Mouse (Mus musculus) cerebellum, adult 11-12 months (tissue): ENCODE results near the gene Sult1a1.
A peak's percentile ranks its signal among the peaks of the same experiment; 100 is the strongest.
"Not testable (repeated sequence)": the region's sequence is repeated elsewhere in the genome, so short reads cannot be mapped to it uniquely, and the experiment has no call there.

Experiments used
- DNase-seq: peaks from one replicate; pipeline ENCODE4 v3.0.0; 2022

Sult1a1 gene

GRCm38 (mm10) chr7:126696303-126696702, 20.1 kb upstream of the Sult1a1 start:
- DNase-seq = no peak

- peak; percentile 95 for DNase-seq
Observed at GRCm38 (mm10) chr7:126695631-126696207, 19.5 kb upstream of the Sult1a1 start, which contains the start of gene Slx1b. TSS of gene Slx1b (minus strand) at chr7:126695784.

- no peak for DNase-seq
Observed at GRCm38 (mm10) chr7:126695210-126695611, 19.0 kb upstream of the Sult1a1 start, which contains the start of gene Bola2. TSS of gene Bola2 (plus strand) at chr7:126695401.

GRCm38 (mm10) chr7:126694441-126695051, 18.3 kb upstream of the Sult1a1 start:
- DNase-seq = peak; percentile 51

- peak; percentile 30 for DNase-seq
Observed at GRCm38 (mm10) chr7:126693781-126694180, 17.5 kb upstream of the Sult1a1 start.

- DNase-seq = peak; percentile 64
Observed at GRCm38 (mm10) chr7:126693256-126693655, 17.0 kb upstream of the Sult1a1 start.

- peak; percentile 58 for DNase-seq
Observed at GRCm38 (mm10) chr7:126692426-126692825, 16.2 kb upstream of the Sult1a1 start.

GRCm38 (mm10) chr7:126691676-126692075, 15.4 kb upstream of the Sult1a1 start:
- DNase-seq = peak; percentile 37

- DNase-seq = no peak
Observed at GRCm38 (mm10) chr7:126690737-126691136, 14.5 kb upstream of the Sult1a1 start.

- DNase-seq = no peak
Observed at GRCm38 (mm10) chr7:126689021-126689420, 12.8 kb upstream of the Sult1a1 start.

GRCm38 (mm10) chr7:126688156-126688555, 11.9 kb upstream of the Sult1a1 start:
- not testable (repeated sequence) for DNase-seq

- DNase-seq = no peak
Observed at GRCm38 (mm10) chr7:126681221-126681620, 5.0 kb upstream of the Sult1a1 start.

GRCm38 (mm10) chr7:126679683-126680082, 3.5 kb upstream of the Sult1a1 start:
- DNase-seq = no peak

- DNase-seq = no peak
Observed at GRCm38 (mm10) chr7:126678545-126679341, 2.5 kb upstream of the Sult1a1 start.

- no peak for DNase-seq
Observed at GRCm38 (mm10) chr7:126676631-126677220, 494 bp upstream of the Sult1a1 start.

- no peak for DNase-seq
Observed at GRCm38 (mm10) chr7:126675104-126675503, 1.1 kb downstream of the Sult1a1 start.

GRCm38 (mm10) chr7:126672111-126672510, 4.1 kb downstream of the Sult1a1 start:
- no peak for DNase-seq

- no peak for DNase-seq
Observed at GRCm38 (mm10) chr7:126670152-126670551, 6.1 kb downstream of the Sult1a1 start.

- DNase-seq = no peak
Observed at GRCm38 (mm10) chr7:126668452-126668851, 7.8 kb downstream of the Sult1a1 start.

GRCm38 (mm10) chr7:126667495-126668090, 8.6 kb downstream of the Sult1a1 start:
- DNase-seq = no peak

- DNase-seq = no peak
Observed at GRCm38 (mm10) chr7:126665269-126665668, 11.0 kb downstream of the Sult1a1 start.

- DNase-seq = no peak
Observed at GRCm38 (mm10) chr7:126663646-126664045, 12.6 kb downstream of the Sult1a1 start.

GRCm38 (mm10) chr7:126659771-126660170, 16.5 kb downstream of the Sult1a1 start:
- DNase-seq = no peak
